Mouse (Mus musculus) erythroblast, embryonic 14.5 days (primary cell): Measurements from ENCODE around the gene Ncoa5. TPM values are rescaled to one million over a fixed set of nuclear protein-coding genes. Genes with fewer than 3 reads are reported as not detected.
A peak's percentile ranks its signal among the peaks of the same experiment; 100 is the strongest.

Experiments
- H3K27me3 ChIP-seq: 2 replicates; pipeline ENCODE4 v1.6.1; 2012; ENCODE audit warnings: inconsistent platforms; ENCODE audit not compliant: control insufficient read depth
- H3K36me3 ChIP-seq: 2 replicates; pipeline ENCODE4 v1.6.1; 2012; ENCODE audit warnings: mild to moderate bottlenecking, inconsistent platforms; ENCODE audit not compliant: control insufficient read depth
- H3K4me1 ChIP-seq: 2 replicates; pipeline ENCODE4 v1.6.1; 2012; ENCODE audit warnings: inconsistent platforms; ENCODE audit not compliant: control insufficient read depth
- H3K4me3 ChIP-seq: replicated peaks from 2 replicates; pipeline ENCODE3; 2012; ENCODE audit warnings: moderate library complexity, mild to moderate bottlenecking, inconsistent platforms
- H3K9me3 ChIP-seq: 2 replicates; pipeline ENCODE4 v1.6.1; 2012; ENCODE audit warnings: low read length, inconsistent platforms, mixed read lengths; ENCODE audit not compliant: control insufficient read depth
- GATA1 ChIP-seq: IDR thresholded peaks from 2 replicates; pipeline ENCODE4 v1.6.1; 2012; ENCODE audit warnings: low read length, inconsistent platforms, mixed read lengths
- TAL1 ChIP-seq: IDR thresholded peaks from 3 replicates; pipeline ENCODE4 v1.6.1; 2012; ENCODE audit warnings: low read length, inconsistent platforms, mixed read lengths
- polyA plus RNA-seq: library from polyadenylated mRNA; stranded (reverse); fragments of >175 nt; gene quantifications from 2 replicates; pipeline ENCODE4 v1.2.3, GENCODE M21; 2012

Ncoa5 gene
- polyA plus RNA-seq, 1 experiment = 1.7 TPM

GRCm38 (mm10) chr2:165051566-165051965, 16.9 kb upstream of the Ncoa5 start:
- Histone ChIP-seq H3K27me3 (peaks cover 21% of the 10 kb centered on the region), H3K9me3 (peaks cover 9% of the 10 kb centered on the region), H3K36me3 (no peaks in the 10 kb centered on the region), H3K4me3 (no peak overlapping the region), H3K4me1 (no peaks in the 10 kb centered on the region)
- TF ChIP-seq TAL1 (no peak), GATA1 (no peak)

- no peaks in the 10 kb centered on the region for H3K36me3 ChIP-seq
- TF ChIP-seq GATA1 = no peak
- H3K4me1 ChIP-seq = no peaks in the 10 kb centered on the region
- H3K4me3 ChIP-seq = no peak overlapping the region
- peaks cover 17% of the 10 kb centered on the region for H3K27me3 ChIP-seq
- peaks cover 9% of the 10 kb centered on the region for H3K9me3 ChIP-seq
These were observed 16.3 kb upstream of the Ncoa5 start for GRCm38 (mm10) chr2:165050826-165051548.

GRCm38 (mm10) chr2:165049044-165049443, 14.4 kb upstream of the Ncoa5 start:
- Histone ChIP-seq H3K27me3 (peaks cover 5% of the 10 kb centered on the region; the same call in 1 of the 2 replicates), H3K4me3 (no peak overlapping the region), H3K36me3 (no peaks in the 10 kb centered on the region), H3K9me3 (peaks cover 6% of the 10 kb centered on the region), H3K4me1 (no peaks in the 10 kb centered on the region)
- TF ChIP-seq TAL1 (no peak), GATA1 (no peak)

GRCm38 (mm10) chr2:165043729-165044128, 9.1 kb upstream of the Ncoa5 start:
- peaks cover 20% of the 10 kb centered on the region for H3K27me3 ChIP-seq
- no peaks in the 10 kb centered on the region for H3K4me1 ChIP-seq

GRCm38 (mm10) chr2:165043090-165043636, 8.5 kb upstream of the Ncoa5 start:
- no peak for TF ChIP-seq GATA1
- no peak for TF ChIP-seq TAL1

More at GRCm38 (mm10) chr2:165043729-165044128, 9.1 kb upstream of the Ncoa5 start:
- H3K9me3 ChIP-seq = no peaks in the 10 kb centered on the region
- H3K36me3 ChIP-seq = no peaks in the 10 kb centered on the region
- no peak overlapping the region for H3K4me3 ChIP-seq
- no peak for TF ChIP-seq GATA1
- no peak for TF ChIP-seq TAL1

GRCm38 (mm10) chr2:165042126-165042525, 7.5 kb upstream of the Ncoa5 start:
- Histone ChIP-seq H3K4me3 (no peak overlapping the region), H3K36me3 (no peaks in the 10 kb centered on the region), H3K27me3 (peaks cover 26% of the 10 kb centered on the region), H3K4me1 (no peaks in the 10 kb centered on the region), H3K9me3 (no peaks in the 10 kb centered on the region)
- TF ChIP-seq TAL1 (no peak), GATA1 (no peak)

More at GRCm38 (mm10) chr2:165043090-165043636, 8.5 kb upstream of the Ncoa5 start:
- Histone ChIP-seq H3K4me3 (no peak overlapping the region), H3K36me3 (no peaks in the 10 kb centered on the region), H3K27me3 (peaks cover 20% of the 10 kb centered on the region), H3K9me3 (no peaks in the 10 kb centered on the region), H3K4me1 (no peaks in the 10 kb centered on the region)

- Histone ChIP-seq H3K9me3 (no peaks in the 10 kb centered on the region), H3K4me3 (no peak overlapping the region), H3K4me1 (peaks cover 24% of the 10 kb centered on the region), H3K27me3 (peaks cover 16% of the 10 kb centered on the region), H3K36me3 (no peaks in the 10 kb centered on the region)
- TF ChIP-seq TAL1 (no peak), GATA1 (no peak)
These were observed 2.7 kb upstream of the Ncoa5 start for GRCm38 (mm10) chr2:165037415-165037814.

GRCm38 (mm10) chr2:165035058-165035431, 378 bp upstream of the Ncoa5 start:
- H3K27me3 ChIP-seq = peaks cover 13% of the 10 kb centered on the region
- no peak for TF ChIP-seq TAL1
- no peak for TF ChIP-seq GATA1
- peaks cover 24% of the 10 kb centered on the region for H3K4me1 ChIP-seq
- H3K36me3 ChIP-seq = peaks cover 5% of the 10 kb centered on the region; the same call in 1 of the 2 replicates
- H3K9me3 ChIP-seq = no peaks in the 10 kb centered on the region
- peak overlapping the region; percentile 93 for H3K4me3 ChIP-seq

GRCm38 (mm10) chr2:165033306-165033705, 1.4 kb downstream of the Ncoa5 start:
- H3K36me3 ChIP-seq = peaks cover 5% of the 10 kb centered on the region; the same call in 1 of the 2 replicates
- H3K9me3 ChIP-seq = no peaks in the 10 kb centered on the region
- peak overlapping the region; percentile 93 for H3K4me3 ChIP-seq
- TF ChIP-seq TAL1 (no peak), GATA1 (no peak)
- peaks cover 26% of the 10 kb centered on the region for H3K4me1 ChIP-seq
- H3K27me3 ChIP-seq = peaks cover 10% of the 10 kb centered on the region
